Mouse (Mus musculus): ENCODE data around the gene Sema3d. TPM values are rescaled to one million over a fixed set of nuclear protein-coding genes. Genes with fewer than 3 reads are reported as not detected.

Sema3d gene
- polyA plus RNA-seq, 1 experiment from 2014 or later: 1.7 TPM

DNA sequence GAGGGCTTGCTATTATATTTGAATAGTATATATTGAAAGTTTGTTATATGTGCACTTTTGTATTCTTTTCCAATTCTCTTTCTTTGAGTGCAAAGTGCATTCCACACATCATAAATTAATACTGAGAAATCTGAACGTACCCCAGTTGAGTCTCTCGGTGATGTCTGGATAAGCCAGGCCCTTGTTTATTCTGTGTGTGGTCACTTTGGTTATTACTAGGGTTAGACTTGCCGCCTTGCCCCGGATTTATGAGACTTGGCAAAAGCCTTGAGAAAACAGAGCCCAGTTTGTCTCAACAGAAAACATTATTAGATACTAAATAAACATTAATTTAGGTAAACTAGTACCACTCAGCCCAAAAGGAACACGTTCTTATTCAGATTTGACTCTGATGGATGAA lies 40.1 kb downstream of the Sema3d start:
- ATAC-seq (replicated peaks; ENCODE audit: low FRiP score): no peak
- H3K9ac ChIP-seq (ENCODE audit: low read length): no peak overlapping the region

DNA sequence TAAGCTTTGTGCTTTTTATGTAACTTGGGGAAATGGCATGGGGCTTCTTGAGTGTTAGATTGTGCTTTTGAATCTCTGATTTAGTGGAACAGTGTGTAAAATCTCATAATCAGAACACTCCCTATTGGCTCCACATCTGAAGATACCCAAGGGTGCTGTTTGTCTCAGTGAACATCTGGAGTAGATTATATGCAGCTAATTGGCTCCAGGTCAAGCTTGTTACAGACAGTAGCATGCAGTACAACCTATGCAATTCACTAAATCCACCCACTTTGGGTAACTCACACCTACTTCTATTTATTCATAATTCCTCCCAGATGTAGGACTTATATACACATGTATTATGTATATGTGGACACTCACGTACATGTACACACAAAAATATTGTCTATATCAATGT lies 58.6 kb downstream of the Sema3d start:
- DNase-seq (ENCODE audit: low spot score) (no peak), ATAC-seq (replicated peaks; ENCODE audit: low FRiP score) (no peak)
- Histone ChIP-seq H3K4me2 (ENCODE audit: low read depth, low read length, severe bottlenecking) (no peak overlapping the region), H3K27me3 (ENCODE audit: control insufficient read depth, insufficient read depth, low read length) (no peaks in the 10 kb centered on the region), H3K4me3 (ENCODE audit: low read depth, low read length) (no peak overlapping the region), H3K9me3 (ENCODE audit: control insufficient read depth, low read length) (no peaks in the 10 kb centered on the region; the same call in 1 of the 2 replicates), H3K27ac (ENCODE audit: low read depth, low read length) (no peak overlapping the region), H3K4me1 (replicated peaks; ENCODE audit: control insufficient read depth, insufficient read depth, low read length) (no peaks in the 10 kb centered on the region), H3K36me3 (ENCODE audit: control insufficient read depth, insufficient read depth, low read length) (no peaks in the 10 kb centered on the region), H3K9ac (ENCODE audit: low read length) (no peak overlapping the region)
- 82% methylated on average over 1 of the region's 1 CpGs for WGBS

More for the DNA sequence above, 40.1 kb downstream of the Sema3d start:
- Histone ChIP-seq H3K4me3 (ENCODE audit: low read depth, low read length) (no peak overlapping the region), H3K27ac (ENCODE audit: low read depth, low read length) (no peak overlapping the region), H3K27me3 (ENCODE audit: control insufficient read depth, insufficient read depth, low read length) (no peaks in the 10 kb centered on the region), H3K4me1 (replicated peaks; ENCODE audit: control insufficient read depth, insufficient read depth, low read length) (no peaks in the 10 kb centered on the region), H3K9me3 (ENCODE audit: control insufficient read depth, low read length) (no peaks in the 10 kb centered on the region), H3K36me3 (ENCODE audit: control insufficient read depth, insufficient read depth, low read length) (no peaks in the 10 kb centered on the region), H3K4me2 (ENCODE audit: low read depth, low read length, severe bottlenecking) (no peak overlapping the region)
- 78% methylated on average over 5 of the region's 5 CpGs for WGBS
- DNase-seq (ENCODE audit: low spot score): no peak

DNA sequence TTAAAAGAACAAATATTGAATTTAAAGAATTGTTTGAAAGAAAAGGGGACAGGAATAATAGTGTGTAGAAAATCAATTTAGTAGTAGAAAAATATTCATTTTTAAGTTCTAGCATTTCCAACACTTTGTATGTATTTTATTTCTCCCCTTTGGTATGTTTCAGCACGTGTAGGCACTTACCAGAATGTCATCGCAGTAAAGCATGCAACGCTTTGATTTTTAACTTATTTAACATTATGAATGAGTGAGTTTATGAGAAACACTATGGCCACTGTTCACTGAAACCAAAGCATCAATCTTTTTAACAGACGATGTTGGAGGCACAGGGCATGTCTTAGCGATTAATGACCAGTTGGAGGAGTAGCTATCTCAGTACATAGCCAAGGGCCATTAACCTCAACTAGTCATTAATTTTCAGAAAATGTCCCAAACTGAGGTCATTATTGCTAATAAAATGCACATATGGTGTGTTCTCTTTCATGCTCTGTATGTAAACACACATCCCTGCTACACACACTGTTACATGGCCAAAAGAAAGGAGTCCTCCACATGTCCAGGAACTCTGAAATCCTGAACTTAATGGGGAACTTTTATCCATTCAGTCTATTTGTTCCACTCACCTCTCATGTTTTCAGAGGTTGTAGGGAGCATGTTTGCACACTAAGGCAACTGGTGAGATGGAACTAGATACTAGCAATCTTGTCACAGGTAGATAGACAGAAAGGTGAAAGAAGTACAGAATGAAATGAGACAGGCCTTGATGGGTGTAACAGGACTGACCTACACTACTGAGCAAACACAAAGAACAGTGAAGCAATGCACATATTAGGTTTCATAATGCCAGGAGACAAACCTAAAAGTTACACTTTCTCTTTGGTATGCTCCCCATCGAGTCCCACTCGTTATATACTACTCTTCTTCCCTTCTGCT lies 59.3 kb downstream of the Sema3d start:
- ATAC-seq (replicated peaks; ENCODE audit: low FRiP score): no peak
- H3K9me3 ChIP-seq (ENCODE audit: control insufficient read depth, low read length): no peaks in the 10 kb centered on the region; the same call in 1 of the 2 replicates

DNA sequence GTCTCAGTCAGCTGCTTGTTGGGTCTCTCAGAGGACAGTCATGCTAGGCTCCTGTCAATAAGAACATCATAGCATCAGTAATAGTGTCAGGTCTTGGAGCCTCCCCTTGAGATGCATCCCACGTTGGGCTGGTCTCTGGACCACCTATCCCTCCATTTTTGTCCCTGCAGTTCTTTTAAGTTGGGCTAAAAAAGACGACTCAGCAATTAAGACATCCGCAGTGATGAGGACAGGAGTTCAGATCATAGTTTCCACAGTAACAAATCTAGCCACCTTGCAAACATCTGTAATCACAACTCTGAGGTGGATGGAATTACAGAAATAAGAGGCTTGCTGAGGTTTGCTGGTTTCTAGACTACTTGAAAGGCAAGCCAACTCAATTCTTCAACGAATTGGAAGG lies 67.9 kb downstream of the Sema3d start:
- H3K4me1 ChIP-seq (replicated peaks; ENCODE audit: control insufficient read depth, insufficient read depth, low read length): no peaks in the 10 kb centered on the region
- ATAC-seq (replicated peaks; ENCODE audit: low FRiP score): no peak
- DNase-seq (ENCODE audit: low spot score): no peak
- no peaks in the 10 kb centered on the region for H3K27me3 ChIP-seq (ENCODE audit: control insufficient read depth, insufficient read depth, low read length)
- no peaks in the 10 kb centered on the region for H3K9me3 ChIP-seq (ENCODE audit: control insufficient read depth, low read length)
- no peak overlapping the region for H3K9ac ChIP-seq (ENCODE audit: low read length)
- H3K27ac ChIP-seq (ENCODE audit: low read depth, low read length): no peak overlapping the region
- no peaks in the 10 kb centered on the region for H3K36me3 ChIP-seq (ENCODE audit: control insufficient read depth, insufficient read depth, low read length)
- no peak overlapping the region for H3K4me2 ChIP-seq (ENCODE audit: low read depth, low read length, severe bottlenecking)
- 87% methylated on average over 4 of the region's 4 CpGs for WGBS
- H3K4me3 ChIP-seq (ENCODE audit: low read depth, low read length): no peak overlapping the region

More for the DNA sequence above, 59.3 kb downstream of the Sema3d start:
- no peaks in the 10 kb centered on the region for H3K36me3 ChIP-seq (ENCODE audit: control insufficient read depth, insufficient read depth, low read length)
- WGBS: 85% methylated on average over 7 of the region's 7 CpGs
- no peak overlapping the region for H3K4me3 ChIP-seq (ENCODE audit: low read depth, low read length)
- H3K27me3 ChIP-seq (ENCODE audit: control insufficient read depth, insufficient read depth, low read length): no peaks in the 10 kb centered on the region
- H3K9ac ChIP-seq (ENCODE audit: low read length): no peak overlapping the region
- H3K27ac ChIP-seq (ENCODE audit: low read depth, low read length): no peak overlapping the region
- DNase-seq (ENCODE audit: low spot score): no peak
- H3K4me2 ChIP-seq (ENCODE audit: low read depth, low read length, severe bottlenecking): no peak overlapping the region
- no peaks in the 10 kb centered on the region for H3K4me1 ChIP-seq (replicated peaks; ENCODE audit: control insufficient read depth, insufficient read depth, low read length)

DNA sequence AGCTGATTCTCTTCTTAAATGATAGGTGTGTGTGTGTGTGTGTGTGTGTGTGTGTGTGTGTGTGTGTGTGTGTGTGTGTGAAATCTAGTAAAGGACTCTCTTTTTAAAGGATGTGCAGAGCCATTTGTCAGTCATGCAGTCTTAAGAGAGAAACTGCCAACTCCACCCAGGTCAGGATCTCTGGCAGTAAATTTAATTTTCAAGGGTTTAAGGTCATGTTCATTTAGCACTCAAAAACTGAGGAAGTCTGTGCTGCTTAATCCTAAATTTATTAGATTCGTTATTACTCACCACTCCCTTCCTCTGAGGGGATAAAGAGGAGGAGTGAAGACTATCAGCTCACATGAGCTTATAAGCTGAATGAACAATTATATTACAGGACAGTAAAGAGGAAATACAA lies 71.8 kb downstream of the Sema3d start:
- 81% methylated on average over 1 of the region's 1 CpGs for WGBS
- ATAC-seq (replicated peaks; ENCODE audit: low FRiP score): no peak
- no peak for DNase-seq (ENCODE audit: low spot score)
- no peaks in the 10 kb centered on the region for H3K36me3 ChIP-seq (ENCODE audit: control insufficient read depth, insufficient read depth, low read length)
- no peak overlapping the region for H3K9ac ChIP-seq (ENCODE audit: low read length)
- no peak overlapping the region for H3K27ac ChIP-seq (ENCODE audit: low read depth, low read length)
- H3K4me3 ChIP-seq (ENCODE audit: low read depth, low read length): no peak overlapping the region
- H3K4me2 ChIP-seq (ENCODE audit: low read depth, low read length, severe bottlenecking): no peak overlapping the region
- no peaks in the 10 kb centered on the region for H3K4me1 ChIP-seq (replicated peaks; ENCODE audit: control insufficient read depth, insufficient read depth, low read length)
- no peaks in the 10 kb centered on the region for H3K9me3 ChIP-seq (ENCODE audit: control insufficient read depth, low read length)
- H3K27me3 ChIP-seq (ENCODE audit: control insufficient read depth, insufficient read depth, low read length): no peaks in the 10 kb centered on the region

DNA sequence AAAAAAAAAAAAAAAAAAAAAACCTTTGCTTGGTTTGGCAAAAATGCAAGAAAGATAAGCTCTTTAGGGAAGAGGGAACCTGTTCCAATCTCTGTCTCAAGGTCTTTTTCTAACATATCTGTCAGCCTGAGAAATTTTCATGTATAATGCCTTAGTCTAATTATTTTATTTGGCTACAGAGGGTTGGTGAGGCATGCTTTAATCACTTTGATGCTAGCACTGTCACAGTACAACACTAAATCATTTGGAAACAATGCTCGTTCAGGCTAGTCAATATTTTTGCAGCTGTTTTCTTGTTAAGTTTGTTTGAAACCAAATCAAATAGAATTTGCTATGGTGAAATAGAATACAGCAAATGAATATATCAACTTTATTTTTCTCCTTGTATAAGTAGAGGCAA lies 74.3 kb downstream of the Sema3d start:
- DNase-seq (ENCODE audit: low spot score) (no peak), ATAC-seq (replicated peaks; ENCODE audit: low FRiP score) (no peak)
- Histone ChIP-seq H3K36me3 (ENCODE audit: control insufficient read depth, insufficient read depth, low read length) (no peaks in the 10 kb centered on the region), H3K9ac (ENCODE audit: low read length) (no peak overlapping the region), H3K4me2 (ENCODE audit: low read depth, low read length, severe bottlenecking) (no peak overlapping the region), H3K27me3 (ENCODE audit: control insufficient read depth, insufficient read depth, low read length) (no peaks in the 10 kb centered on the region), H3K4me1 (replicated peaks; ENCODE audit: control insufficient read depth, insufficient read depth, low read length) (no peaks in the 10 kb centered on the region), H3K9me3 (ENCODE audit: control insufficient read depth, low read length) (no peaks in the 10 kb centered on the region), H3K4me3 (ENCODE audit: low read depth, low read length) (no peak overlapping the region), H3K27ac (ENCODE audit: low read depth, low read length) (no peak overlapping the region)
- WGBS: 81% methylated on average over 1 of the region's 1 CpGs

DNA sequence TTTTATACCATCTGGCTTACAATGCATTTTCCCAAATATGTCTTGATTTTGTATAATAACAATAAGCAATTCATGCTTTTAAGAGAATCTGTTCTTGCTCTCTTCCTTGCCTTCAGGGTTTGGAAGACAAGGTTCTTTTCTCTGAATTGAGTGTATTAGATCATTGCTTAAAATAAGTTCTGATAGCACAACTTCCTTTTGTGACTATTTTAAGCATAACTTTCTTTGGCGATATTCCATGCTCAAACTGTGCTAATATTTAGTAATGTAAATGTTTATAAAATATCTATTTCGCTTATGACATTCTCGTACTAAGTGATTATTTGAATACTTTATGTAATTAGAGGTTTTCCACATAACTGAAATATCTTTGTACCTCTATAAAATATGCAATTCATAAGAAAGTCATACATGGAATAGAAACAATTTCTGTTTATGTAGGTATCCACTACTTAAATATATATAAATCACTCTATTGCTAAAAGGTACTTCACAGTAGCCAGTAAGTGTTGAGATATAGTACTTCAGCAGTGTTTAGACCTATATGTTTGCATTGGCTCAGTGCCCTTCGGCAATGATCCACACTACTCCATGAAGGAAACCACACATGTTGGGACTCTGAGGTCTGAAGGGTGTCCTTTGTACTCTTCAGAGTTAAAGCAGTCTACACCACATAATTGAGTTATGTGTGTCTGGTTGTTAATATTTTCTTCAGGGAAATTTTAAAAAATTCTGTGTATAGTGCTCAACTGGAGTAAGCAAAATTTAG lies 84.6 kb downstream of the Sema3d start:
- no peak for ATAC-seq (replicated peaks; ENCODE audit: low FRiP score)
- Histone ChIP-seq H3K9ac (ENCODE audit: low read length) (no peak overlapping the region), H3K4me3 (ENCODE audit: low read depth, low read length) (no peak overlapping the region), H3K9me3 (ENCODE audit: control insufficient read depth, low read length) (no peaks in the 10 kb centered on the region), H3K27ac (ENCODE audit: low read depth, low read length) (no peak overlapping the region), H3K4me2 (ENCODE audit: low read depth, low read length, severe bottlenecking) (no peak overlapping the region), H3K27me3 (ENCODE audit: control insufficient read depth, insufficient read depth, low read length) (no peaks in the 10 kb centered on the region), H3K36me3 (ENCODE audit: control insufficient read depth, insufficient read depth, low read length) (no peaks in the 10 kb centered on the region), H3K4me1 (replicated peaks; ENCODE audit: control insufficient read depth, insufficient read depth, low read length) (no peaks in the 10 kb centered on the region)
- WGBS: 87% methylated on average over 4 of the region's 4 CpGs
- no peak for DNase-seq (ENCODE audit: low spot score)

DNA sequence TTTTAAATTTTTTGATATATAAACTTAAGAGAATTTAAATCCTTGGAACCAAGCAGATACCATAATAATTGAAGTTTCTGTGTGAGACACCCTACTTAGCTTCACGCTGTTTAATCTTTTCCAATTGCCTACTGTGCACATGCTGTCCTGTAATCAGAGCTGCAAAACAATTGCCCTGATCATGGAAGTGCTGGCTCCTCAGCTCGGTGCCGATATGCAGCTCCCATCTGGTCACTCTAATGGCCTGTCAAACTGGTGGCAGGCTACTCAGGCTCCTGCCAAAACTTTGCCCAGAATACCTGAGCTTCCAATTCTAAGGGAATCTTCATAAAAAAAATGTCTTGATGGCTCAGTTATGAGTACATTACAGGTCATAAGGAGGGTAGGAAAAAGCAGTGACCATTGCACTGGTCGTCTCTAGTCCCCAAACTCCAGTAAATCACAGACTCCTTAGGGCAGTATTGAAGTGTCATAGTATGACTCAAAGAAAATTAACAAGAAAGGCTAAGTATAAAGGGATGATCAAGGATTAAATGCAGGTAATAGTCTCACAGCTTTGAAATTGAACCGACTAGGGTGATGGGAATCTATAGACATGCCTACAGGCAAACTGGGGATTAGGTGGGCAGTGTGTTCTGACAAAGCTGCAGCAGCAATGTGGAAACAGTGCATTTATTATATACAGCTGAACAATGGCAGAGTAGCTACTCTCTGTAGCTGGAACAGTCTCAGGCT lies 91.9 kb downstream of the Sema3d start:
- H3K9ac ChIP-seq (ENCODE audit: low read length): no peak overlapping the region
- no peaks in the 10 kb centered on the region for H3K4me1 ChIP-seq (replicated peaks; ENCODE audit: control insufficient read depth, insufficient read depth, low read length)
- H3K36me3 ChIP-seq (ENCODE audit: control insufficient read depth, insufficient read depth, low read length): no peaks in the 10 kb centered on the region
- H3K4me3 ChIP-seq (ENCODE audit: low read depth, low read length): no peak overlapping the region
- WGBS: 32% methylated on average over 5 of the region's 5 CpGs
- DNase-seq (ENCODE audit: low spot score) (no peak), ATAC-seq (replicated peaks; ENCODE audit: low FRiP score) (peak; percentile 69)
- no peaks in the 10 kb centered on the region for H3K27me3 ChIP-seq (ENCODE audit: control insufficient read depth, insufficient read depth, low read length)
- H3K27ac ChIP-seq (ENCODE audit: low read depth, low read length): no peak overlapping the region
- no peaks in the 10 kb centered on the region for H3K9me3 ChIP-seq (ENCODE audit: control insufficient read depth, low read length)
- H3K4me2 ChIP-seq (ENCODE audit: low read depth, low read length, severe bottlenecking): no peak overlapping the region

All from forebrain, embryonic 11.5 days (tissue).